Mouse (Mus musculus): ENCODE data around the gene Ankrd63.

DNA sequence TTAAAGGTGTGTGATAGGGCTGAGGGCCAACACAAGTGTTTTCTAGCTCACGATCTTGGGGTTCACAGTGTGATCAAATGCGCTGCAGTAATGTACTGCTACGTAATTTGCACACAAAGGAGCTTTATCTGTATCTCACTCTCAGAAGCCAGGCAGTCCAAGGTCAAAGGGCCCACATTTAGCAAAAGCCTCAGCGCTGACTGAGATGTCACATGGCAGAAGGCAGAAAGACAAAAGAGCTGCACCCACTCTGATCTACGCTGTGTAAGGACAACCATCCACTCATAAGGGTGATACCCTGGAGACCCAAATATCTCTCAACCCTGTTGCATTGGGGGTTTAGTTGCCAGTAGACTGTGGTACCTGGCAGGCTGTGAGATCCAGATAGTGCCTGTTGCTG, 36.6 kb downstream of the Ankrd63 start:
- TF ChIP-seq FLI1 (IDR thresholded peaks at IDR 0.05; ENCODE audit: low read length) (no peak), GATA1 (IDR thresholded peaks at IDR 0.05; ENCODE audit: borderline replicate concordance, low read length) (no peak)
